Mouse (Mus musculus) lung, postnatal 0 days (tissue): ENCODE data around the gene Nme9.
A peak's percentile ranks its signal among the peaks of the same experiment; 100 is the strongest.

ENCODE experiments used
- CTCF ChIP-seq: IDR thresholded peaks from 2 replicates; pipeline ENCODE4 v1.5.1; 2016; ENCODE audit warnings: antibody characterized with exemption, mild to moderate bottlenecking
- EP300 ChIP-seq: IDR thresholded peaks from 2 replicates; pipeline ENCODE4 v1.6.1; 2016; ENCODE audit warnings: antibody characterized with exemption, mild to moderate bottlenecking, control low read depth

DNA sequence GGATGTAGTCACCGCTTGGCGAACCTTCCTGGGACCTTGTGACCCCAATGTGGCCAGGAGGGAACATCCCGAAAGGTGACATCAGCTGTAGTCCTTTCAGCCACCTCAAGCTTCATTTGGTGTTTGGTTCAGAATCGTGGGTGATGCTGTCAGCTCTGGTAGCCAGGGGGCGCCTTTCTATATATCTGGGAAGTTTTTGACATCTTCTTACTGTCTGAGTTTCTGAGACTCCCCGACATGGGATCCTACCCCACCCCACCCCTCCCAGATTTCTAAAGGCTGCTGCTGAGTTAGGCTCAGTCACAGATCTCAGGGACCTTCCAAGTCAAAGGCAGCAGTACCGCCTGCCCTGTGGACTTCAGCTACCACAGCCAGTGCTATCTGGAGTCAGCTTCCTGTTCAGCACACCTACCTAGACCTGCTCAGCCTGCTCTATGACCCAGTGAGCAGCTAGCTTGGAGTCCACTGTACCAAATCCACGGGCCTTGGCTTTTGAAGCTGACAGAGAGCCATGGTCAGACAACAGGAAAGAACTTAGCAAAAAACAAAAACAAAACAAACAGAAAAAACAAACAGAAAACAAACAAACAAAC lies 18.5 kb downstream of the Nme9 start:
- TF ChIP-seq CTCF (peak; percentile 43), EP300 (no peak)
